Mouse (Mus musculus): ENCODE measurements at regions not wholly inside any gene's neighbourhood (a gene's known extent, or its start where the extent isn't known, plus 50 kb on each side); places are given as distances from the start of the nearest gene placed in this dataset.

DNA sequence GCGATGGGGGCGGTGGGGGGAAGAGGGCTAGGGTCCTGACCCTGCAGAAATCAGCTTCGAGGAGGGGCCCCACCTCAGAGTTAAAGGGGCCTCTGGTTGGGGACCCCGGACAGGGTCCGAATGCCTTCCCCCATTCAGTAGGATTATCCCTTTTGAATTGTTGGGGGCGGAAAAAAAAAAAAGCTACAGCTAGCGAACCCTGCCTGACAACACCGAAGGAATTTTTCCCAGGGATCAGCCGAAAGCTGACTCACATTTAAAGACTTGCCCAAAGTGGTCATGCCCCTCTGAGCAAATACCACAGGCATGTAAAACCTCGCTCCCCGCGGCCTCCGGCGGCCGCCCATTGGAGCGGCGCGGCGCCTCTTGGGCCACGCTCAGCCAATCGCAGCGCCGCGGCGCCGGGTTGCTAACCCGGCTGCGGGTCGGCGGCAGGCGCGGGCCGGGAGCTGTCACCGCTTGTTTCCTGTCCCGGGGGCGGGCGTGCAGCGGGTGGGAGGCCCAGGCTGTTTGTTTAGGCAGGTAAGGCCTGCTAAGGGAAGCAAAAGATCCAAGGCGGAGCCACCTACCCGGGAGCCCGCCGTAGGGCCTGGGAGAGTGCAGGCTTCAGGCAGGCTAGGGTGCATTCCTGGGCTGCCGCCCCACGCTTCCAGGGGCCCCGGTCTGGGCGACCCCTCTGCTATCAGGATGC, 116.5 kb upstream of the Parp11 start:
- TF ChIP-seq CTCF (IDR thresholded peaks at IDR 0.05; ENCODE audit: low read depth, low read length) (no peak), GATA1 (IDR thresholded peaks at IDR 0.05; ENCODE audit: borderline replicate concordance, low read length) (no peak), GATA2 (IDR thresholded peaks at IDR 0.05; ENCODE audit: borderline replicate concordance, low read depth, low read length) (no peak), TAL1 (conservative IDR thresholded peaks at IDR 0.05; ENCODE audit: low read depth, low read length) (no peak)
